Mouse (Mus musculus): Measurements from ENCODE around the gene Sdf4. TPM values are rescaled to one million over a fixed set of nuclear protein-coding genes. Genes with fewer than 3 reads are reported as not detected.
A peak's percentile ranks its signal among the peaks of the same experiment; 100 is the strongest.

Sdf4 gene
- 213 and 229 TPM in 2 replicates for total RNA-seq (2017)

DNA sequence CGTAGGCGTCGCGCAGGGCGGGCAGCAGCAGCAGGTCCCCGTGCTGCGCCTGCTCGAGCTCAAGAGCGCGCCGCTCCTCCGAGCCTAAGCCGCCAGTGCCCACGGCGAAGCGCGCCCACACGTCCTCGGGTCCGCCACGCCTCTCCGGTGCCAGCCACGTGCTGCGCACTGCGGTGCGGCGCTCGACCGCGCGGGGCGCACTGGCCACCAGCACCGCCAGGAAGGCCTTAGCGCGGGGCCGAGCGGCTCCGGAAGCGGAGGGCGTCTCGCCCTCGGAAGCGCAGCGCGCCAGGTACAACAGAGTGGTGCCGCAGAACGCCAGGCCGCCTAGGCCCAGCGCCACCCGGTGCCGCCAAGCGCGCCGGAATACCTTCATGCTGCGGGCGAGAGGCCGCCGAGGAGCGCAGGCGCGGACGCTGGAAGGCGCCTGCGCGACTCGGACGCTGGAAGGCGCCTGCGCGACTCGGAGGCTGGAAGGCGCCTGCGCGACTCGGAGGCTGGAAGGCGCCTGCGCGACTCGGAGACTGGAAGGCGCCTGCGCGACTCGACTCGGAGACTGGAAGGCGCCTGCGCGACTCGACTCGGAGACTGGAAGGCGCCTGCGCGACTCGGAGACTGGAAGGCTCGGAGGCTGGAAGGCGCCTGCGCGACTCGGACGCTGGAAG is at the start of gene Sdf4, which contains the start of gene B3galt6:
Gene Sdf4, plus strand, starts transcription at position 632 of the 665 bp plus-strand sequence.
Gene B3galt6, minus strand, starts transcription at position 409 of the 665 bp plus-strand sequence.
- ATAC-seq (ENCODE audit: extremely low read depth, insufficient number of reproducible peaks, low FRiP score, poor library complexity, severe bottlenecking): peak; percentile 71

DNA sequence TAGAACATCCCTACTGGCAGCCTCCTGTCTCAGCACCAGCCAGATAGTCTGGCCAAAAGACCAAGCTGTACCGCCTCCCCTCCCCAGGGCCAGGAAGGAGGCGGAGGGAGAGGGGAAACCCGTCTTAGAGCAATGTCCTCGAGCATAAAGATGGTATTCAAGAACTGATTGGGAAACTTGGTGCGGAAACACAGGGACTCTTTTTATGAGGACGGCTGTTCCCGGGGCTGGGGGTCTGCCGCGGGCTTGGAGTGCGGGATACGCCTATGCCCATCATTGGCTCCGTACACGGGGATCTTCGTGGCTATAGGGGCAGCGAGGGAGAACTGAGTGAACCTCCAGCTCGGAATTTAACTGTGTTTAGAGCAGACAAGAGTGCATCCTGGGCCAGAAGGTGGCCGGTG is 49.6 kb upstream of the Sdf4 start:
- no peak for ATAC-seq (ENCODE audit: extremely low read depth, insufficient number of reproducible peaks, low FRiP score, poor library complexity, severe bottlenecking)

GRCm38 (mm10) chr4:155943534-155944249 is 49.0 kb upstream of the Sdf4 start, which contains the start of gene Ube2j2:
TSS of gene Ube2j2 (plus strand) at chr4:155943831.
- ATAC-seq (ENCODE audit: extremely low read depth, insufficient number of reproducible peaks, low FRiP score, poor library complexity, severe bottlenecking): peak; percentile 90

- ATAC-seq (ENCODE audit: extremely low read depth, insufficient number of reproducible peaks, low FRiP score, poor library complexity, severe bottlenecking): peak; percentile 57
Observed at GRCm38 (mm10) chr4:155944271-155944670, 48.4 kb upstream of the Sdf4 start.

DNA sequence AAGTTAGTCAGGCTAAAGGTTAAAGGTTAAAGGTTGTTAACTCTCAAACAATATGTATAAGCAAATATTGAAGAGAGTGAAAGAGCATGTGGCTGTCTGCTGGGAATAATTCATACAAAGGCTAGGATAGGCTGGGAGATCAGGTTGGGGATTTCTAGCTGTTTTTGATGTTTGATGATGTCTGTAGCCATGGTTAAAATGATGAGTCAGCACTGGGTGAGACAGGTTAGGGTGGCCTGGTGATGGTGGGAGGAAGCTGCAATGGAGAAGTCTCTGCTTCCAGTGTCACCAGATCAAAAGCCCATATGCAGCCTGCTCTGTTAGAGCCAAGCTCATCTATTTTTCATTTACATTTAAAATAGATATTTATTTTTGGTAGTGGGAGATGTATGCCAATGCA is 45.6 kb upstream of the Sdf4 start:
- no peak for ATAC-seq (ENCODE audit: extremely low read depth, insufficient number of reproducible peaks, low FRiP score, poor library complexity, severe bottlenecking)

DNA sequence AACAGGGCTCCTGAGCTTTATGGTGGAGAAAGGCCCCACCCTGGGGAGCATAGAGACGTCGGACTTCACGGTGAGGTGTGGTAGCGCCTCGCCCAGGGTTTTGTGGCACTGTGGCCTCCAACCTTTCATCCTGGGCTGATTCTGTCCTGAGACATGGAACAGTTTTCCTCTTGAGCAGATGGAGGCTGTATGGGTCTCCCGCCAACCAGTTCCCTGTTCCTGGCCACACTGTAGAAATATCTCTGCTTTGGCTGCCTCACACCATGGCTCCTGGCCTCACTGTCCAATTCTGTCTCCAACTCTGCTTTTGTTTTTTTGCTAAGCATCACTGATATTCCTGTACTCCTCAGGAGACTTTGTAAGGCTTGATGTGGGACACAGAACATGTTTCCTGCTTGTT is 37.2 kb upstream of the Sdf4 start:
- ATAC-seq (ENCODE audit: extremely low read depth, insufficient number of reproducible peaks, low FRiP score, poor library complexity, severe bottlenecking): no peak

- ATAC-seq (ENCODE audit: extremely low read depth, insufficient number of reproducible peaks, low FRiP score, poor library complexity, severe bottlenecking): peak; percentile 86
Observed at GRCm38 (mm10) chr4:155959275-155959674, 33.4 kb upstream of the Sdf4 start.

GRCm38 (mm10) chr4:155962167-155962971 is 30.3 kb upstream of the Sdf4 start, which contains the start of gene C1qtnf12:
TSS of gene C1qtnf12 (plus strand) at chr4:155962318.
- ATAC-seq (ENCODE audit: extremely low read depth, insufficient number of reproducible peaks, low FRiP score, poor library complexity, severe bottlenecking): peak; percentile 17; the same call in 1 of the 2 replicates

DNA sequence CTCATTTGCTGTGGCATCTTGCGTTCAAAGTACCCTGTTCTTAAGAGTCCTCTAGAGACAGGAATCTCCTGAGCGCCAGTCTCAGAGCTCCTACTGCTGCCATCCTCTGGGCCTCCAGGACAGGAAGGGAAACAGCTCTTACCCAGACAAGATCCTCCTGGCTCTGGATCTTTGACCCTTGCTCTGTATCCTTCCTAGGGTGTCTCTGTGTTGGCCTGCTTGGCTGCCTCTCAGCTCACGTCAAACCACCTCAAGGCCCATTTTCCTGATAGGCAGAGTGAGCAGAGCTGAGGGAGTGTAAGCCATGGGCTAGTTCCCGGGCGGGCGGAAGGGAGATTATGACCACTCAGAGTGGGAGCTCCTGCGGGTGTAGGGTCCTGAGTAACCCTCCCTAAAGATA is 29.6 kb upstream of the Sdf4 start:
- ATAC-seq (ENCODE audit: extremely low read depth, insufficient number of reproducible peaks, low FRiP score, poor library complexity, severe bottlenecking): no peak

- ATAC-seq (ENCODE audit: extremely low read depth, insufficient number of reproducible peaks, low FRiP score, poor library complexity, severe bottlenecking): no peak
Observed at GRCm38 (mm10) chr4:155964396-155964795, 28.3 kb upstream of the Sdf4 start.

GRCm38 (mm10) chr4:155969043-155969653 is 23.5 kb upstream of the Sdf4 start:
- no peak for ATAC-seq (ENCODE audit: extremely low read depth, insufficient number of reproducible peaks, low FRiP score, poor library complexity, severe bottlenecking)

DNA sequence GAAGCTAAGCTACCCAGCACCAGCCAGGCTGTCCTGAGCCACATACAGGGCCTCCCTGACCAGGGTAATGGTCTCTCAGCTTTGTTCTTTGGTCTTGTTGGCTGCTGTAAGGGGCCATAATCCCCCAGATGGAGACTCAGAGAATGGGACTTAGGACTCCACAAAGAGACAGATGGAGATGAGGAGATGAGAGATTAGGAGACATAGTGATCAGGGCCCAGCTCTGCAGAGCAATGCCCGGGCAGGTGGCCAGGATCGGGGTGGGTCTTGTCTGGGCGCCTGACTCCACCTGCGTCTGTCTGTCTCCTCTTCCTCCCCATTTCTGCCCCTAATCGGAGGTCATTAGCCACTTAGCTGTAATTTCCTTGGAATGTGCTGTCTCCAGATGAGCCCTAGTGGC is 22.4 kb upstream of the Sdf4 start:
- ATAC-seq (ENCODE audit: extremely low read depth, insufficient number of reproducible peaks, low FRiP score, poor library complexity, severe bottlenecking): no peak

DNA sequence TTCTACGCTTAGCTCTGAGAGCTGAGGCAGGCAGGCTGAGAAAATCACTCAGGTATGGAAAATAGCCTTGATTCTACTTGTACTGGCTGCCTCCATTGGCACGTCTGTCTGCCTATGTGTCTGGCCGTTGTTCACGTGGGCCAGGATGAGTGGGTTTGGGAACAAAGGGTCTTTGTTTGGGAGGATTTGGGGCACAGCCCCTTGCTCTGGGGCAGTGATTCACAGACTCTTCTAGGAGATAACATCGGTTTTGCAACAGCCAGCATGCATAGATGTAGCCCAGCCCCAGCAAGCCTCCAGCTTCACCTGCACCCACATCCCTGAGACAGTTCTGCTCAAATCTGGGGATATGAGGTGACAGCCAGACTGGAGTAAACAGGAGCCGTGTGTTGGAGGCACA is 20.0 kb upstream of the Sdf4 start:
- no peak for ATAC-seq (ENCODE audit: extremely low read depth, insufficient number of reproducible peaks, low FRiP score, poor library complexity, severe bottlenecking)

DNA sequence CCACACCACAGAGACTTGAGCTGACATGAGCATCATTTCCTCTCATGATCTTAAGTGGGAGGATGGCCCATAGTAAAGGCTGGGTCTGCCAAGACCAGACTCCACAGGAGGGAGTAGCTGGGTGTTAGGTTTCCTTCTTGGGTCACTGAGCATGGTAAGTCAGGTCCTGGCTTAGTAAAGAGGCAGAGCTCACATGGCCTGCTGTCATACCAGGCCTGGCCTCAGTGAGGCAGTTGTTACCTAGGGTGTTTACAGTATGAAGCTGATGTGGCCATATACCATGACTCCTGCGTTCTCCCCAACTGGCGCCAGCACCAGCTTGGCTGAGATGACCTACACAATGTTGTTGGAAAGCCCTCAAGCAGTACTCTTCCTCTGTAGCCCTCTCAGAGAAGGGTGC is 19.4 kb upstream of the Sdf4 start:
- ATAC-seq (ENCODE audit: extremely low read depth, insufficient number of reproducible peaks, low FRiP score, poor library complexity, severe bottlenecking): no peak

GRCm38 (mm10) chr4:155981436-155982082 is 11.1 kb upstream of the Sdf4 start:
- ATAC-seq (ENCODE audit: extremely low read depth, insufficient number of reproducible peaks, low FRiP score, poor library complexity, severe bottlenecking): no peak

- ATAC-seq (ENCODE audit: extremely low read depth, insufficient number of reproducible peaks, low FRiP score, poor library complexity, severe bottlenecking): no peak
Observed at GRCm38 (mm10) chr4:155983788-155984187, 8.9 kb upstream of the Sdf4 start.

- ATAC-seq (ENCODE audit: extremely low read depth, insufficient number of reproducible peaks, low FRiP score, poor library complexity, severe bottlenecking): no peak
Observed at GRCm38 (mm10) chr4:155991211-155991907, 1.3 kb upstream of the Sdf4 start.

DNA sequence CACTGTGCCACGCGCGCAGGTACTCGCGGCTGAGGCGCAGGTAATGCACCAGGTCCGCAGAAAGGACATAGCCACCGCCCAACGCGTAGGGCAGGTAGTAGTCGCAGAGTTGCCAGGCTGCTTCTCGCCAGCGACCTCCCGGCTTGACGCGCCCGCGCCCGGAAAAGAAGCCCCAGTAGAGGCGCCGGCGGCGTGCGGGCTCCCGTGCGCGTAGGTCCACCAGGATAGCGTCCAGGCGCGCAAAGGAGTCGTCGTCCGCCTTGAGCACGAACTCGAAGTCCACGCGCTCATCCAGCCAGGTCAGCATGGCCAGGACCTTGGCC is 803 bp upstream of the Sdf4 start:
- ATAC-seq (ENCODE audit: extremely low read depth, insufficient number of reproducible peaks, low FRiP score, poor library complexity, severe bottlenecking): no peak
